Mouse (Mus musculus) common myeloid progenitor, adult 5-6 weeks (primary cell): ENCODE results near the gene Defb19. TPM values are rescaled to one million over a fixed set of nuclear protein-coding genes. Genes with fewer than 3 reads are reported as not detected.

ENCODE experiments used
- total RNA-seq: library from RNA; stranded (forward); fragments of 200-1000, 187-1606 nt; gene quantifications from 2 replicates; pipeline ENCODE4 v1.2.3, GENCODE M21; 2017

Defb19 gene
- total RNA-seq, 1 experiment from 2014 or later: not detected

Other genes starting within 250 kb of the Defb19 start
- 45.6 and 61.9 TPM in 2 replicates for gene Rbck1, start 247.7 kb downstream of the Defb19 start, total RNA-seq
- gene Trib3, start 236.3 kb downstream of the Defb19 start, total RNA-seq: not detected in 2 replicates
- not detected in 2 replicates for gene Nrsn2, start 203.7 kb downstream of the Defb19 start, total RNA-seq
- gene Sox12, start 182.2 kb downstream of the Defb19 start, total RNA-seq: 3.3 and 3.7 TPM in 2 replicates
- 3.7 and 4.3 TPM in 2 replicates for gene Zcchc3, start 165.3 kb downstream of the Defb19 start, total RNA-seq
- not detected in 2 replicates for gene 6820408C15Rik, start 164.7 kb downstream of the Defb19 start, total RNA-seq
- gene Defb23, start 115.7 kb downstream of the Defb19 start, total RNA-seq: not detected in 2 replicates
- not detected in 2 replicates for gene Defb20, start 103.2 kb downstream of the Defb19 start, total RNA-seq
- not detected in 2 replicates for gene Defb22, start 90.2 kb downstream of the Defb19 start, total RNA-seq
- not detected in 2 replicates for gene Defb26, start 68.6 kb downstream of the Defb19 start, total RNA-seq
- not detected in 2 replicates for gene Defb28, start 62.1 kb downstream of the Defb19 start, total RNA-seq
- not detected in 2 replicates for gene Defb29, start 40.2 kb downstream of the Defb19 start, total RNA-seq
- not detected in 2 replicates for gene Gm17416, start 11.0 kb downstream of the Defb19 start, total RNA-seq
- gene Defb21, start 7.6 kb downstream of the Defb19 start, total RNA-seq: not detected in 2 replicates
- not detected in 2 replicates for gene Defb45, start 19.1 kb upstream of the Defb19 start, total RNA-seq
- gene Defb36, start 24.0 kb upstream of the Defb19 start, total RNA-seq: not detected in 2 replicates
- gene Defb25, start 42.7 kb upstream of the Defb19 start, total RNA-seq: not detected in 2 replicates
- gene Rem1, start 46.6 kb upstream of the Defb19 start, total RNA-seq: 0.50 TPM in 1 of 2 replicates, not detected in the other
- gene H13, start 89.1 kb upstream of the Defb19 start, total RNA-seq: 68.2 and 70.3 TPM in 2 replicates
- gene Mcts2, start 106.7 kb upstream of the Defb19 start, total RNA-seq: 3.8 and 10.0 TPM in 2 replicates
- gene Id1, start 155.9 kb upstream of the Defb19 start, total RNA-seq: 2.8 and 5.8 TPM in 2 replicates
- gene Cox4i2, start 173.9 kb upstream of the Defb19 start, total RNA-seq: 2.7 and 3.7 TPM in 2 replicates